Mouse (Mus musculus) testis, adult 2 months (tissue): Measurements from ENCODE around the gene Tmem183a. TPM values are rescaled to one million over a fixed set of nuclear protein-coding genes. Genes with fewer than 3 reads are reported as not detected.

Experiments used
- H3K27ac ChIP-seq: fragments of 200-500 bp; 2 replicates; pipeline ENCODE4 v1.5.1; 2012; ENCODE audit warnings: low read depth, low read length; ENCODE audit not compliant: control insufficient read depth, insufficient read depth
- H3K27me3 ChIP-seq: fragments of 200-500 bp; 2 replicates; pipeline ENCODE4 v1.6.1; 2012; ENCODE audit warnings: mild to moderate bottlenecking, low read length, moderate library complexity; ENCODE audit not compliant: control insufficient read depth, insufficient read depth
- H3K36me3 ChIP-seq: fragments of 200-500 bp; 2 replicates; pipeline ENCODE4 v1.6.1; 2012; ENCODE audit warnings: mild to moderate bottlenecking, low read length; ENCODE audit not compliant: control insufficient read depth, insufficient read depth
- H3K4me1 ChIP-seq: fragments of 200-500 bp; 2 replicates; pipeline ENCODE4 v1.6.1; 2012; ENCODE audit warnings: low read length; ENCODE audit not compliant: control insufficient read depth, insufficient read depth
- H3K4me3 ChIP-seq: fragments of 200-500 bp; 2 replicates; pipeline ENCODE4 v1.5.1; 2012; ENCODE audit warnings: low read depth, mild to moderate bottlenecking, low read length, moderate library complexity, mixed read lengths; ENCODE audit not compliant: control insufficient read depth
- CTCF ChIP-seq: fragments of 200-500 bp; IDR thresholded peaks from 2 replicates; pipeline ENCODE4 v1.5.1; 2012; ENCODE audit warnings: low read depth, mild to moderate bottlenecking, inconsistent platforms, low read length, moderate library complexity; ENCODE audit not compliant: control insufficient read depth, insufficient read depth, insufficient replicate concordance
- POLR2A ChIP-seq: fragments of 200-500 bp; IDR thresholded peaks from 2 replicates; pipeline ENCODE4 v1.6.1; 2012; ENCODE audit warnings: low read depth, mild to moderate bottlenecking, inconsistent platforms, low read length, moderate library complexity; ENCODE audit not compliant: control insufficient read depth
- polyA plus RNA-seq: library from polyadenylated mRNA; depleted of rRNA; stranded (reverse); fragments of >200 nt; gene quantifications from 2 replicates; pipeline ENCODE4 v1.2.3, GENCODE M21; 2012

Tmem183a gene
- polyA plus RNA-seq, 1 experiment, result 127 TPM

- no peak within 1 kb of the TSS for H3K27ac ChIP-seq
- peaks cover 9% of the 10 kb centered on the region for H3K4me1 ChIP-seq
- no peaks in the 10 kb centered on the region for H3K27me3 ChIP-seq
- H3K4me3 ChIP-seq, result no peak within 1 kb of the TSS
- H3K36me3 ChIP-seq, result no peaks in the 10 kb centered on the region
- TF ChIP-seq CTCF, result no peak
- no peak for TF ChIP-seq POLR2A
Observed at GRCm38 (mm10) chr1:134332770-134333271, 29.0 kb downstream of the Tmem183a start, which contains the start of gene Ppfia4. Gene Ppfia4 (minus strand): TSS chr1:134332928.

GRCm38 (mm10) chr1:134331879-134332635 lies 29.7 kb downstream of the Tmem183a start:
- H3K36me3 ChIP-seq, result no peaks in the 10 kb centered on the region
- H3K27me3 ChIP-seq, result no peaks in the 10 kb centered on the region
- H3K27ac ChIP-seq, result no peak overlapping the region
- TF ChIP-seq POLR2A (no peak), CTCF (peak; percentile 45; the same call in 1 of the 2 replicates)
- H3K4me1 ChIP-seq, result peaks cover 9% of the 10 kb centered on the region
- H3K4me3 ChIP-seq, result no peak overlapping the region

GRCm38 (mm10) chr1:134326841-134327346 lies 34.9 kb downstream of the Tmem183a start:
- TF ChIP-seq POLR2A, result no peak
- TF ChIP-seq CTCF, result no peak
- no peaks in the 10 kb centered on the region for H3K36me3 ChIP-seq
- H3K4me1 ChIP-seq, result peaks cover 2% of the 10 kb centered on the region
- no peak overlapping the region for H3K27ac ChIP-seq
- no peaks in the 10 kb centered on the region for H3K27me3 ChIP-seq
- H3K4me3 ChIP-seq, result no peak overlapping the region

GRCm38 (mm10) chr1:134322591-134322990 lies 39.2 kb downstream of the Tmem183a start:
- H3K4me3 ChIP-seq, result no peak overlapping the region
- no peaks in the 10 kb centered on the region for H3K36me3 ChIP-seq
- no peaks in the 10 kb centered on the region for H3K4me1 ChIP-seq
- no peak overlapping the region for H3K27ac ChIP-seq
- H3K27me3 ChIP-seq, result no peaks in the 10 kb centered on the region
- TF ChIP-seq CTCF (peak; percentile 47; the same call in 1 of the 2 replicates), POLR2A (no peak)

GRCm38 (mm10) chr1:134320691-134321301 lies 41.0 kb downstream of the Tmem183a start:
- H3K27me3 ChIP-seq, result no peaks in the 10 kb centered on the region
- H3K27ac ChIP-seq, result no peak overlapping the region
- TF ChIP-seq CTCF, result no peak
- TF ChIP-seq POLR2A, result no peak
- no peak overlapping the region for H3K4me3 ChIP-seq
- no peaks in the 10 kb centered on the region for H3K36me3 ChIP-seq
- no peaks in the 10 kb centered on the region for H3K4me1 ChIP-seq

- TF ChIP-seq POLR2A, result no peak
- no peak for TF ChIP-seq CTCF
- H3K4me3 ChIP-seq, result no peak overlapping the region
- no peaks in the 10 kb centered on the region for H3K27me3 ChIP-seq
- H3K27ac ChIP-seq, result no peak overlapping the region
- H3K36me3 ChIP-seq, result no peaks in the 10 kb centered on the region; the same call in 1 of the 2 replicates
- no peaks in the 10 kb centered on the region for H3K4me1 ChIP-seq
Observed at GRCm38 (mm10) chr1:134318261-134318660, 43.5 kb downstream of the Tmem183a start.

GRCm38 (mm10) chr1:134316361-134316760 lies 45.4 kb downstream of the Tmem183a start:
- Histone ChIP-seq H3K4me1 (no peaks in the 10 kb centered on the region), H3K27me3 (no peaks in the 10 kb centered on the region), H3K27ac (no peak overlapping the region), H3K36me3 (no peaks in the 10 kb centered on the region; the same call in 1 of the 2 replicates), H3K4me3 (no peak overlapping the region)
- TF ChIP-seq POLR2A (no peak), CTCF (no peak)
